Mouse (Mus musculus): ENCODE results near the gene Aftph. TPM values are rescaled to one million over a fixed set of nuclear protein-coding genes. Genes with fewer than 3 reads are reported as not detected.

Gene Aftph
- polyA plus RNA-seq (2014; fragmentation: Nextera tagmentation; extraction: Ambion mirVana), result 21.1 and 25.6 TPM in 2 replicates

DNA sequence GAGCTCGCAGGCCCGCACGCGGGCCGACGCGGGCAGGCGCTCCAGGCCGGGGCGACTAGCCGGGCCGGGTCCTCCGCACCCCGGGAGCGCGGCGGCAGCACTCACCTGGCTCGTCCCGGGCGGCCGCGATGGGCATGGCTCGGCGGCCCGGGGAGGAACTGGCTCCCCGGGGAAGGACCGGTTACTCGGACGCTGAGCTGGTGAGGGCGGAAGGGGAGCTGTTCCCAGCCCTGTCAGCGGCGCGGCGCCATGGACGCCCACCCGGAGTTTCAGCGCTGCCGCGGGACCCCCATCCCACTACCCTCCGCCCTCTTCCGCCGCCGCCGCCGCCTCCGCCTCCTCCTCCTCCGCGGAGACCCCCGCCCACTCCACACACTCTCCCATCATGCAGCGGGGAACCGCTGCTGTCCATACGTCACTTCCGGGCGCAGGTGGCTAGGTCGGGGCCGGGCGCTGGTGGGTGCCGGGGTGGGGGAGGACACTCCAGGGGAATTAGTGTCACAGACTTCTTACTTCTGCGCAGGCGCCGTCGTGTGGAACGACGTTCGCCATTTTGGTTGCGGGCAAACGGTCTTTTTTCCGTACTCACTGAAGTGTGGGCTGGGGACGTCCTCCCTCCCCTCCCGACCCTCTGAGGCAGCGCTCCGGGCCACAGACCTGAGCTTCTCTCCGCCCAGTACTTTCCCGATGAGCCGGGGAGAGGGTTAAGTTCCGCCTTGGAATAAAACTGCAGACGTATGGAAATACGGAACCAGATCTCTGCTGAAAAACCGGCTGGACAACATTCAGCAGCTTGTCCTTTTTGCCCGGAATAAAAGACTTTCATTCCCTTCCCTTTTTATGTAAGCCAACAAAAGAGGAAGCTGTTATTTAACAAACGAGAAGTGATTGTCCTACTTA, at the start of gene Aftph:
Gene Aftph, minus strand, starts transcription at position 389 of the 900 bp plus-strand sequence.
- Histone ChIP-seq H3K27ac (ENCODE audit: low read depth) (peak within 1 kb of the TSS; percentile 94), H3K4me3 (ENCODE audit: low read depth, low read length) (peak within 1 kb of the TSS; percentile 91), H3K4me1 (replicated peaks; ENCODE audit: control insufficient read depth, insufficient read depth, low read length) (0 out of 2 replicates have a peak, but pooled peaks cover 4% of the 10 kb centered on the region), H3K9ac (ENCODE audit: low read length) (peak within 1 kb of the TSS; percentile 83), H3K27me3 (replicated peaks; ENCODE audit: control insufficient read depth, insufficient read depth, low read length) (no peaks in the 10 kb centered on the region), H3K9me3 (ENCODE audit: control insufficient read depth, low read length) (no peaks in the 10 kb centered on the region), H3K36me3 (ENCODE audit: control insufficient read depth, insufficient read depth, low read length) (no peaks in the 10 kb centered on the region), H3K4me2 (ENCODE audit: low read length) (peak within 1 kb of the TSS; percentile 87)
- peak; percentile 99 for ATAC-seq (replicated peaks; ENCODE audit: low FRiP score, low TSS enrichment, low read depth)
- under 1% methylated on average over 61 of the region's 81 CpGs for WGBS
- peak; percentile 96 for DNase-seq (ENCODE audit: low spot score)

- H3K9ac ChIP-seq (ENCODE audit: low read length), result no peak overlapping the region
- H3K36me3 ChIP-seq (ENCODE audit: control insufficient read depth, insufficient read depth, low read length), result no peaks in the 10 kb centered on the region
- H3K27ac ChIP-seq (ENCODE audit: low read depth), result no peak overlapping the region
- no peak for DNase-seq (ENCODE audit: low spot score)
- no peak overlapping the region for H3K4me2 ChIP-seq (ENCODE audit: low read length)
- WGBS, result 60% methylated on average over 1 of the region's 1 CpGs
- H3K9me3 ChIP-seq (ENCODE audit: control insufficient read depth, low read length), result peaks cover 9% of the 10 kb centered on the region; the same call in 1 of the 2 replicates
- ATAC-seq (replicated peaks; ENCODE audit: low FRiP score, low TSS enrichment, low read depth), result no peak
- no peaks in the 10 kb centered on the region for H3K4me1 ChIP-seq (replicated peaks; ENCODE audit: control insufficient read depth, insufficient read depth, low read length)
- no peak overlapping the region for H3K4me3 ChIP-seq (ENCODE audit: low read depth, low read length)
- no peaks in the 10 kb centered on the region for H3K27me3 ChIP-seq (replicated peaks; ENCODE audit: control insufficient read depth, insufficient read depth, low read length)
Observed at GRCm38 (mm10) chr11:20789015-20789414, 47.6 kb upstream of the Aftph start.

GRCm38 (mm10) chr11:20788070-20788469, 46.7 kb upstream of the Aftph start:
- H3K27me3 ChIP-seq (replicated peaks; ENCODE audit: control insufficient read depth, insufficient read depth, low read length), result no peaks in the 10 kb centered on the region
- no peak overlapping the region for H3K4me3 ChIP-seq (ENCODE audit: low read depth, low read length)
- peaks cover 9% of the 10 kb centered on the region; the same call in 1 of the 2 replicates for H3K9me3 ChIP-seq (ENCODE audit: control insufficient read depth, low read length)
- no peak for DNase-seq (ENCODE audit: low spot score)
- no peaks in the 10 kb centered on the region for H3K36me3 ChIP-seq (ENCODE audit: control insufficient read depth, insufficient read depth, low read length)
- no peak overlapping the region for H3K4me2 ChIP-seq (ENCODE audit: low read length)
- no peak overlapping the region for H3K27ac ChIP-seq (ENCODE audit: low read depth)
- no peak overlapping the region for H3K9ac ChIP-seq (ENCODE audit: low read length)
- H3K4me1 ChIP-seq (replicated peaks; ENCODE audit: control insufficient read depth, insufficient read depth, low read length), result no peaks in the 10 kb centered on the region
- no peak for ATAC-seq (replicated peaks; ENCODE audit: low FRiP score, low TSS enrichment, low read depth)
- 62% methylated on average over 3 of the region's 3 CpGs for WGBS

GRCm38 (mm10) chr11:20786191-20786590, 44.8 kb upstream of the Aftph start:
- no peaks in the 10 kb centered on the region for H3K4me1 ChIP-seq (replicated peaks; ENCODE audit: control insufficient read depth, insufficient read depth, low read length)
- H3K9ac ChIP-seq (ENCODE audit: low read length), result no peak overlapping the region
- ATAC-seq (replicated peaks; ENCODE audit: low FRiP score, low TSS enrichment, low read depth) (no peak), DNase-seq (ENCODE audit: low spot score) (peak; percentile 37)
- no peaks in the 10 kb centered on the region for H3K36me3 ChIP-seq (ENCODE audit: control insufficient read depth, insufficient read depth, low read length)
- no peak overlapping the region for H3K4me2 ChIP-seq (ENCODE audit: low read length)
- no peak overlapping the region for H3K27ac ChIP-seq (ENCODE audit: low read depth)
- peaks cover 9% of the 10 kb centered on the region; the same call in 1 of the 2 replicates for H3K9me3 ChIP-seq (ENCODE audit: control insufficient read depth, low read length)
- WGBS, result 61% methylated on average over 2 of the region's 2 CpGs
- H3K27me3 ChIP-seq (replicated peaks; ENCODE audit: control insufficient read depth, insufficient read depth, low read length), result no peaks in the 10 kb centered on the region
- H3K4me3 ChIP-seq (ENCODE audit: low read depth, low read length), result no peak overlapping the region

GRCm38 (mm10) chr11:20785186-20785585, 43.8 kb upstream of the Aftph start:
- WGBS, result 89% methylated on average over 1 of the region's 1 CpGs
- peaks cover 9% of the 10 kb centered on the region; the same call in 1 of the 2 replicates for H3K9me3 ChIP-seq (ENCODE audit: control insufficient read depth, low read length)
- no peak overlapping the region for H3K4me2 ChIP-seq (ENCODE audit: low read length)
- H3K27me3 ChIP-seq (replicated peaks; ENCODE audit: control insufficient read depth, insufficient read depth, low read length), result no peaks in the 10 kb centered on the region
- ATAC-seq (replicated peaks; ENCODE audit: low FRiP score, low TSS enrichment, low read depth) (no peak), DNase-seq (ENCODE audit: low spot score) (peak; percentile 6)
- no peaks in the 10 kb centered on the region for H3K4me1 ChIP-seq (replicated peaks; ENCODE audit: control insufficient read depth, insufficient read depth, low read length)
- no peaks in the 10 kb centered on the region for H3K36me3 ChIP-seq (ENCODE audit: control insufficient read depth, insufficient read depth, low read length)
- no peak overlapping the region for H3K9ac ChIP-seq (ENCODE audit: low read length)
- no peak overlapping the region for H3K27ac ChIP-seq (ENCODE audit: low read depth)
- no peak overlapping the region for H3K4me3 ChIP-seq (ENCODE audit: low read depth, low read length)

- 84% methylated on average over 6 of the region's 6 CpGs for WGBS
- Histone ChIP-seq H3K27ac (ENCODE audit: low read depth) (no peak overlapping the region), H3K36me3 (ENCODE audit: control insufficient read depth, insufficient read depth, low read length) (no peaks in the 10 kb centered on the region), H3K9ac (ENCODE audit: low read length) (no peak overlapping the region), H3K4me3 (ENCODE audit: low read depth, low read length) (no peak overlapping the region), H3K9me3 (ENCODE audit: control insufficient read depth, low read length) (peaks cover 9% of the 10 kb centered on the region; the same call in 1 of the 2 replicates), H3K4me2 (ENCODE audit: low read length) (no peak overlapping the region), H3K4me1 (replicated peaks; ENCODE audit: control insufficient read depth, insufficient read depth, low read length) (no peaks in the 10 kb centered on the region), H3K27me3 (replicated peaks; ENCODE audit: control insufficient read depth, insufficient read depth, low read length) (no peaks in the 10 kb centered on the region)
- no peak for ATAC-seq (replicated peaks; ENCODE audit: low FRiP score, low TSS enrichment, low read depth)
- DNase-seq (ENCODE audit: low spot score), result peak; percentile 25
Observed at GRCm38 (mm10) chr11:20784776-20785175, 43.4 kb upstream of the Aftph start.

- whole genome bisulfite sequencing, result 82% methylated on average over 1 of the region's 1 CpGs
- peak; percentile 25 for DNase-seq (ENCODE audit: low spot score)
Observed at GRCm38 (mm10) chr11:20783467-20783866, 42.1 kb upstream of the Aftph start.

DNA sequence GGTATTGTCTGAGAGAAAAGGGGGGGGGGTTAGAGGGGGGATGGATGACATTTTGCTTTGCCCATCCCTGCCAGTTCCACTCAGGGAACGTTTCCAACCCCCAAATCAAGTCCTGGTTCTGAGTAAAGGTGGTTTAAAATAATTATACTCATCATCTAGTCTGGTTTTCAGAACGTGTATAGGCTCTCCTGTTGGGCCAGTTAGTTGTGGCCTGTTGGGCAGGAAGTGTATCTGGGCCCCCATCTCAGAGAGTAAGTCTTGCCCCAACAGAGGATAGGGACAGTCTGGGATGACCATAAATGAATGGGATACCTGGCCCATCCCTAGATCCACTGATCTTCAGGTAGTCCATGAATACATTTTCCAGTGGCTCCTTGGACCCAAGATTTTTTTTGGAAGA, 41.2 kb upstream of the Aftph start:
- ATAC-seq (replicated peaks; ENCODE audit: low FRiP score, low TSS enrichment, low read depth) (no peak), DNase-seq (ENCODE audit: low spot score) (peak; percentile 21)
- no peak overlapping the region for H3K9ac ChIP-seq (ENCODE audit: low read length)
- 76% methylated on average over 2 of the region's 2 CpGs for whole genome bisulfite sequencing
- no peak overlapping the region for H3K4me2 ChIP-seq (ENCODE audit: low read length)
- H3K4me1 ChIP-seq (replicated peaks; ENCODE audit: control insufficient read depth, insufficient read depth, low read length), result no peaks in the 10 kb centered on the region
- no peaks in the 10 kb centered on the region for H3K36me3 ChIP-seq (ENCODE audit: control insufficient read depth, insufficient read depth, low read length)
- H3K27me3 ChIP-seq (replicated peaks; ENCODE audit: control insufficient read depth, insufficient read depth, low read length), result no peaks in the 10 kb centered on the region
- H3K9me3 ChIP-seq (ENCODE audit: control insufficient read depth, low read length), result peaks cover 9% of the 10 kb centered on the region; the same call in 1 of the 2 replicates
- H3K4me3 ChIP-seq (ENCODE audit: low read depth, low read length), result no peak overlapping the region
- no peak overlapping the region for H3K27ac ChIP-seq (ENCODE audit: low read depth)

More at GRCm38 (mm10) chr11:20783467-20783866, 42.1 kb upstream of the Aftph start:
- Histone ChIP-seq H3K9ac (ENCODE audit: low read length) (no peak overlapping the region), H3K27ac (ENCODE audit: low read depth) (no peak overlapping the region), H3K9me3 (ENCODE audit: control insufficient read depth, low read length) (peaks cover 9% of the 10 kb centered on the region; the same call in 1 of the 2 replicates), H3K27me3 (replicated peaks; ENCODE audit: control insufficient read depth, insufficient read depth, low read length) (no peaks in the 10 kb centered on the region), H3K4me3 (ENCODE audit: low read depth, low read length) (no peak overlapping the region), H3K4me2 (ENCODE audit: low read length) (no peak overlapping the region), H3K4me1 (replicated peaks; ENCODE audit: control insufficient read depth, insufficient read depth, low read length) (no peaks in the 10 kb centered on the region), H3K36me3 (ENCODE audit: control insufficient read depth, insufficient read depth, low read length) (no peaks in the 10 kb centered on the region)
- no peak for ATAC-seq (replicated peaks; ENCODE audit: low FRiP score, low TSS enrichment, low read depth)
